Mouse (Mus musculus) stomach, embryonic 14.5 days (tissue): ENCODE results near the gene Ctc1. TPM values are rescaled to one million over a fixed set of nuclear protein-coding genes. Genes with fewer than 3 reads are reported as not detected.

Experiments used
- ATAC-seq: fragments of 200-750 bp; cut with Nextera tagmentation; 2 replicates; pipeline ENCODE4 v1.8.0; 2017; ENCODE audit warnings: low read depth, moderate TSS enrichment; ENCODE audit not compliant: insufficient number of reproducible peaks, insufficient read depth, low FRiP score
- H3K27ac ChIP-seq: fragments of 300-500 bp; sonication (generic); 2 replicates; pipeline ENCODE4 v1.5.1; 2014; ENCODE audit warnings: mild to moderate bottlenecking, low read length, moderate library complexity, mixed read lengths
- H3K27me3 ChIP-seq: fragments of 300-500 bp; sonication (generic); 2 replicates; pipeline ENCODE4 v1.6.1; 2014; ENCODE audit warnings: low read length, control low read depth, mixed read lengths; ENCODE audit not compliant: control insufficient read depth, insufficient read depth
- H3K36me3 ChIP-seq: fragments of 300-500 bp; sonication (generic); 2 replicates; pipeline ENCODE4 v1.6.1; 2014; ENCODE audit warnings: mild to moderate bottlenecking, control low read depth, low read length, moderate library complexity, mixed read lengths; ENCODE audit not compliant: control insufficient read depth, insufficient read depth
- H3K4me1 ChIP-seq: fragments of 300-500 bp; sonication (generic); 2 replicates; pipeline ENCODE4 v1.6.1; 2014; ENCODE audit warnings: low read length, control low read depth, mixed read lengths; ENCODE audit not compliant: control insufficient read depth, insufficient read depth
- H3K4me2 ChIP-seq: fragments of 300-500 bp; sonication (generic); replicated peaks from 2 replicates; pipeline ENCODE4 v1.6.1; 2014; ENCODE audit warnings: low read depth, low read length, control low read depth
- H3K4me3 ChIP-seq: fragments of 300-500 bp; sonication (generic); 2 replicates; pipeline ENCODE4 v1.5.1; 2014; ENCODE audit warnings: low read depth, low read length, control low read depth
- H3K9ac ChIP-seq: fragments of 300-500 bp; sonication (generic); replicated peaks from 2 replicates; pipeline ENCODE4 v1.6.1; 2014; ENCODE audit warnings: low read depth, mild to moderate bottlenecking, control low read depth, low read length, moderate library complexity, mixed read lengths
- H3K9me3 ChIP-seq: fragments of 300-500 bp; sonication (generic); 2 replicates; pipeline ENCODE4 v1.6.1; 2016; ENCODE audit warnings: low read depth, low read length, control low read depth; ENCODE audit not compliant: control insufficient read depth
- WGBS: fragments of 180-500 bp; shearing (Covaris S2); extraction: QIAGEN DNeasy Blood & Tissue Kit; methylation state at CpG from one replicate; pipeline ENCODE4 v1.1.7; 2014; 5-methylcytosine and 5-hydroxymethylcytosine counted together
- polyA plus RNA-seq: library from polyadenylated mRNA; unstranded; fragments of >200 nt; fragmentation: Nextera tagmentation; extraction: Ambion mirVana; gene quantifications from 2 replicates; pipeline ENCODE4 v1.2.1, GENCODE M21; 2014

Ctc1 gene
- polyA plus RNA-seq, 1 experiment from 2014 or later, result 47.3 TPM

GRCm38 (mm10) chr11:69047592-69047991 lies 31.9 kb downstream of the Ctc1 start:
- Histone ChIP-seq H3K4me3 (no peak overlapping the region), H3K4me2 (0 out of 2 replicates have a peak overlapping the region, but pooled peaks have one; percentile 65), H3K4me1 (peaks cover 9% of the 10 kb centered on the region), H3K27ac (no peak overlapping the region), H3K27me3 (no peaks in the 10 kb centered on the region), H3K36me3 (peaks cover 22% of the 10 kb centered on the region), H3K9me3 (no peaks in the 10 kb centered on the region), H3K9ac (no peak overlapping the region)
- no peak for ATAC-seq
- 81% methylated on average over 12 of the region's 12 CpGs for WGBS

DNA sequence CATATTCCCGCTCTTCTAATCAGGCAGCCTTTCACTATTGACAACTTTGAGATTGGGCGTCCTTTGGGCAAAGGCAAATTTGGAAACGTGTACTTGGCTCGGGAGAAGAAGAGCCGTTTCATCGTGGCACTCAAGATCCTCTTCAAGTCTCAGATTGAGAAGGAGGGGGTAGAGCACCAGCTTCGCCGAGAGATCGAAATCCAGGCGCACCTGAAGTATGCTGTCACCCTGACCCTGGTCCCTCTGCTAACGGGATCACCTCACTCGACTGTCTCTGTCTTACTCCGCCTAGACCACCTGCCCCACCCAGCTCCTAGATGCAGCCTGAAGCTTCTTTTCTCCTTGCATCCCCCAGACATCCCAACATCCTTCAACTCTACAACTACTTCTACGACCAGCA lies 32.4 kb downstream of the Ctc1 start:
- H3K27ac ChIP-seq, result no peak overlapping the region
- H3K36me3 ChIP-seq, result peaks cover 22% of the 10 kb centered on the region
- ATAC-seq, result no peak
- no peaks in the 10 kb centered on the region for H3K27me3 ChIP-seq
- no peak overlapping the region for H3K4me2 ChIP-seq
- no peaks in the 10 kb centered on the region for H3K9me3 ChIP-seq
- H3K4me1 ChIP-seq, result peaks cover 9% of the 10 kb centered on the region
- WGBS, result 88% methylated on average over 14 of the region's 14 CpGs
- H3K4me3 ChIP-seq, result no peak overlapping the region
- no peak overlapping the region for H3K9ac ChIP-seq

- H3K4me1 ChIP-seq, result peaks cover 9% of the 10 kb centered on the region
- no peak for ATAC-seq
- no peaks in the 10 kb centered on the region for H3K27me3 ChIP-seq
- peaks cover 22% of the 10 kb centered on the region for H3K36me3 ChIP-seq
- H3K27ac ChIP-seq, result no peak overlapping the region
- H3K9me3 ChIP-seq, result no peaks in the 10 kb centered on the region
- H3K4me2 ChIP-seq, result no peak overlapping the region
- H3K4me3 ChIP-seq, result no peak overlapping the region
- 92% methylated on average over 8 of the region's 8 CpGs for WGBS
- H3K9ac ChIP-seq, result no peak overlapping the region
These were observed 35.0 kb downstream of the Ctc1 start for GRCm38 (mm10) chr11:69050748-69051147.

DNA sequence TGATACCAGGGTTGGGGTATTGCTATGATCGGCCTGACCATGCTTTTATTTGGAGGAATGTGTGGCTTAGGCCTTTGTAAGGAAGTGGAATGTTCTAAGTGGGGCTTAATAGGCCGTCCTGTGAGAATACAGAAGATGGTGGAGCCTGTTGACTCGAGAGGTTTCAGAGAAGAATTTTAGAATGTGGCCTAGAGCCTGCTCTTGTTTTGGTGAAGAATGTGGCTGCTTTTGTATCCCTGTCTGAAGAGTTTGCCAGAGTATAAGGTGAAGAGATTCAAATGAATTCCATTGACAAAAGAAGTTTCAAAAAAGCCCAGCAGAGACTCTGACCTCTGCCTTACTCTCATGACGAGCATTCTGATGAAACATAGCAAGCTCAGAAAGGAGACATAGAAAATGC lies 36.1 kb downstream of the Ctc1 start:
- Histone ChIP-seq H3K36me3 (peaks cover 22% of the 10 kb centered on the region), H3K27ac (no peak overlapping the region), H3K4me3 (no peak overlapping the region), H3K9ac (no peak overlapping the region), H3K9me3 (no peaks in the 10 kb centered on the region), H3K4me1 (peaks cover 4% of the 10 kb centered on the region), H3K4me2 (no peak overlapping the region), H3K27me3 (no peaks in the 10 kb centered on the region)
- WGBS, result 80% methylated on average over 4 of the region's 4 CpGs
- no peak for ATAC-seq

DNA sequence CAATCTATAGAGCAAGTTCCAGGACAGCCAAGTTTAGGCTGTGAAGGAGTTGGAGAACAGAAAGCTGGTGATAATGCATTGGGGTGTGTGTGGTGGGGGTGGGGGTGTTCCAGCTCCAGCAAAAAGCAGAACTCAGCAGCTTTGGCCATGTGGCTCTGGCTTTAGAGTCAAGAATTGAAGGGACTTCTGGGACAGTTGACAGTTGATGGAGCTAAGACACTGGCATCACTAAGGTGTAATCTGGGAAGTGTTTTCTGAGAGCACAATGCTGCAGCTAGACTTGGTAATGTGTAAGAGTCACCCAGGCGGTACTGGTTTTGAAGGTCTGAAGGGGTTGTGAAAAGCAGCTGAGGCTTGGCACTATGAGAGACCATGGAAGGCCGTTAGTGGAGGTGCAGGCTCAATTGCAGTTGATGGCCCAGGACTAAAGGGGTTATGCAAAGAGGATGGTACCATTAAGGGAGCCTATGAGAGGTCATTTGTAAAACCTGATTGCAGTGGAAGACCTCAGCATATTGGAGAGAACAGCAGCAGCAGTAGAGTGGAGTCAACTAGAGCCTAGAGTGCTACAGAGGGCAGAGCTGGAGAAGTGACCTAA lies 37.2 kb downstream of the Ctc1 start:
- Histone ChIP-seq H3K4me3 (no peak overlapping the region), H3K36me3 (peaks cover 22% of the 10 kb centered on the region), H3K9me3 (no peaks in the 10 kb centered on the region), H3K27ac (no peak overlapping the region), H3K4me2 (no peak overlapping the region), H3K4me1 (no peaks in the 10 kb centered on the region), H3K27me3 (no peaks in the 10 kb centered on the region), H3K9ac (no peak overlapping the region)
- no peak for ATAC-seq
- WGBS, result 81% methylated on average over 2 of the region's 2 CpGs

DNA sequence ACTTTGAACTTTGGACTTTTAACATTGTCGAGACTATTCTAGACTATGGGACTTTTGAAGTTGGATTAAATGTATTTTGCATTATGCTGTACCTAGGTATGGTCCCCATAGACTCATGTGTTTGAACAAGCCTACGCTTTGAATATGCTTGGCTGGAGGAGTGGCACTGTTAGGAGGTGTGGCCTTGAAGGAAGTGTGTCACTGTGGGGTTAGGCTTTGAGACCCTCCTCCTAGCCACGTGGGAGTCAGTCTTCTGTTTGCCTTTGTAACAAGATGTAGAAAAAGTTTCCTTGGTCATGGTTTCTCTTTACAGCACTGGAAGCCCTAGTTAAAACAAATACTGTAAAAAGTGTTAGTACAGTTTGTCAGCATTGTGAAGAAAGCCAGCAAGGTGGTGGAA lies 38.1 kb downstream of the Ctc1 start:
- peaks cover 15% of the 10 kb centered on the region for H3K36me3 ChIP-seq
- ATAC-seq, result no peak

DNA sequence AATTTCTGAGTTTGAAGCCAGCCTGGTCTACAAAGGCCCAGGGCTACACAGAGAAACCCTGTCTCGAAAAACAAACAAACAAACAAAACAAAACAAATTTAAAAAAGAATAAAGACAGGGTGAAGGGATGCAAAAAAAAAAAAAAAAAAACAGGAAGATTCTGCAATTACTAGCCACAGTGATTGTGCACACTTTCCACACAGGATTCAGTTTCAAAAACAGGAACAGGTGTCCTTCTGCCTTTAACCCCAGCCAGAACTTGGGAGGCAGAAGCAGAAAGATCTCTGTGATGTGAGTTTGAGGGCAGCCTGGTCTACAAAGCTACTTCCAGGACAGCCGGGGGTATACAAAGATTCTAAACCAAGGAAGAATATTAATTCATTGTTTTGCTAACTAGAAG lies 42.6 kb downstream of the Ctc1 start:
- Histone ChIP-seq H3K9ac (peak overlapping the region; percentile 55), H3K27me3 (no peaks in the 10 kb centered on the region), H3K4me1 (peaks cover 15% of the 10 kb centered on the region), H3K4me2 (peak overlapping the region; percentile 83), H3K9me3 (no peaks in the 10 kb centered on the region), H3K4me3 (peak overlapping the region; percentile 88), H3K27ac (peak overlapping the region; percentile 77; the same call in 1 of the 2 replicates), H3K36me3 (no peaks in the 10 kb centered on the region)
- ATAC-seq, result no peak
- 76% methylated on average over 2 of the region's 2 CpGs for WGBS

More for the DNA sequence above, 38.1 kb downstream of the Ctc1 start:
- H3K27ac ChIP-seq, result no peak overlapping the region
- H3K4me3 ChIP-seq, result no peak overlapping the region
- no peaks in the 10 kb centered on the region for H3K27me3 ChIP-seq
- H3K4me2 ChIP-seq, result no peak overlapping the region
- H3K9ac ChIP-seq, result no peak overlapping the region
- 63% methylated on average over 3 of the region's 3 CpGs for WGBS
- no peaks in the 10 kb centered on the region for H3K9me3 ChIP-seq
- peaks cover 4% of the 10 kb centered on the region; the same call in 1 of the 2 replicates for H3K4me1 ChIP-seq

- 1% methylated on average over 19 of the region's 19 CpGs for WGBS
- Histone ChIP-seq H3K27ac (peak overlapping the region; percentile 77), H3K4me3 (peak overlapping the region; percentile 88), H3K9ac (peak overlapping the region; percentile 55), H3K36me3 (no peaks in the 10 kb centered on the region), H3K4me2 (peak overlapping the region; percentile 83), H3K9me3 (no peaks in the 10 kb centered on the region), H3K4me1 (peaks cover 15% of the 10 kb centered on the region), H3K27me3 (no peaks in the 10 kb centered on the region)
- ATAC-seq, result no peak
These were observed 43.1 kb downstream of the Ctc1 start for GRCm38 (mm10) chr11:69058729-69059356.
